Comparison of ENCODE assay signal across 4 mouse cellular contexts in the genomic region with DNA sequence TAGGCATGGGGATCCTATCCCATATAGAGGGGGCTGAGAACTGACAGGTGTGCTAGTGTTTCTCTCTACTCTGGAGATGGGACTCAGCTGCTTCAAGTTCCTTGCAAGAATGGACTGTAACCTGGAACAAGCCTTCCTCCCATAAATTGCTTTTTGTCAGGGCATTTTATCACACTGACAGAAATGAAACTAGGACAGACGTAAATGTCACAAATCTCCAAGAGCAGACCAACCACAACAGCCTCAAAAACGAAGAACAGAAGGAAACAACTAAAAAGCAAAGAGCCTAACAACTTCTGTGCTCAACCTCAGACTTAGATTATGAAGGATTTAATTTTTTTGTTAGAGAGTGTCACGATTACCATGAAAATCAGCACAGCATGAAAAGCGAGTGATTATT.
"Had no signal": no experiment of that assay in that cellular context is flagged by ENCODE, and none has a peak within 500 bp of the region (broad histone marks: within the 10 kb centered on the region; RNA-seq: fewer than 3 reads in every experiment).

No protein-coding gene starts in this region.

- H3K4me3 ChIP-seq: neural tube, embryonic 13.5 days; neural tube, embryonic 15.5 days; stomach, embryonic 15.5 days had no signal

- H3K27me3 ChIP-seq: neural tube, embryonic 13.5 days; neural tube, embryonic 15.5 days; stomach, embryonic 15.5 days had no signal

- H3K36me3 ChIP-seq: neural tube, embryonic 13.5 days; neural tube, embryonic 15.5 days; stomach, embryonic 15.5 days had no signal

- H3K4me2 ChIP-seq: neural tube, embryonic 13.5 days; neural tube, embryonic 15.5 days; stomach, embryonic 15.5 days had no signal

- H3K9me3 ChIP-seq: neural tube, embryonic 13.5 days; neural tube, embryonic 15.5 days; stomach, embryonic 15.5 days had no signal

- H3K9ac ChIP-seq: neural tube, embryonic 13.5 days; neural tube, embryonic 15.5 days; stomach, embryonic 15.5 days had no signal

- H3K27ac ChIP-seq: neural tube, embryonic 13.5 days; neural tube, embryonic 15.5 days; stomach, embryonic 15.5 days; stomach, postnatal 0 days had no signal

- H3K4me1 ChIP-seq: neural tube, embryonic 13.5 days; neural tube, embryonic 15.5 days; stomach, embryonic 15.5 days had no signal
